Mouse (Mus musculus) thymus, postnatal 25 days (tissue): ENCODE measurements around the gene H60c.
"Not testable (repeated sequence)": the region's sequence is repeated elsewhere in the genome, so short reads cannot be mapped to it uniquely, and the experiment has no call there.

ENCODE experiments used
- DNase-seq: peaks from one replicate; pipeline ENCODE4 v3.0.0; 2022

The H60c gene

DNA sequence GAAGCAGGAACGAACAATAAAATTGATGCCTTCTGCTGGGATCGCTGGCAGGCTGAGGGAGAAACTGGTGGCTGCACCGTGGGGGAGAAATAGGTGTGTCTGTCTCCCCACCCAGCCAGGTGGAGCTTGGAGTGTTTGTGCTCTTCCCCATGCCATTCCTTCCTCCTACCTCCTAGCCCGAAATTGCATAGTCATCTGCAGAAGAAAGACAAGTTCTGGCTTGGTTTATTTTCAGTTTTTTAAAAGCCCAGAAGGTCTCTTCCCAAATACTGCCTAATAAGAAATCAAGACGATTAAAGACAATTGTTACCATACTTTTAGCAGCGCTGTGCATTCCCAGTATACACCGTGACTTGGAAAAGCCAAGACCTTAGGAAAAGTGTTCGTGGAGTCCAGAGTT is at the start of gene H60c:
TSS of gene H60c (minus strand) at position 101 of the 400 bp plus-strand sequence.
- no peak for DNase-seq

DNA sequence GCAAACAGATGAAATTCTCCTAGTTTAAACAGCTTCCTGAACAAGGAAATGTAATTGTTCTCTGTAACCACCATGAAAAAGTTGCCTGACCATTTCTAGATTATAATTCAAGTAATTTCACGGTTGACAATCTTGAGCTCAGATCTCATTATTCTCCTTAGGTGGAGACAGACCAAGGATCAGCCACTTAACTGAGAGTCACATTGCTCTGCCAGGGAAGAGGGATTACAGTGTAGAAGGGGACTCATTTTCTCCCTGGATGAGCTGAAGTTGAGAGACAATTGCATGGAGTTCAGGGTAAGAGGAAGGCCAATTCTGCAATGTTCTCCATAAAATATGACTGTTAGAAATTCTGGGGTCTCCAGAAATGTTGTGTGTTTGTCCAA is 41.2 kb upstream of the H60c start:
- no peak for DNase-seq

DNA sequence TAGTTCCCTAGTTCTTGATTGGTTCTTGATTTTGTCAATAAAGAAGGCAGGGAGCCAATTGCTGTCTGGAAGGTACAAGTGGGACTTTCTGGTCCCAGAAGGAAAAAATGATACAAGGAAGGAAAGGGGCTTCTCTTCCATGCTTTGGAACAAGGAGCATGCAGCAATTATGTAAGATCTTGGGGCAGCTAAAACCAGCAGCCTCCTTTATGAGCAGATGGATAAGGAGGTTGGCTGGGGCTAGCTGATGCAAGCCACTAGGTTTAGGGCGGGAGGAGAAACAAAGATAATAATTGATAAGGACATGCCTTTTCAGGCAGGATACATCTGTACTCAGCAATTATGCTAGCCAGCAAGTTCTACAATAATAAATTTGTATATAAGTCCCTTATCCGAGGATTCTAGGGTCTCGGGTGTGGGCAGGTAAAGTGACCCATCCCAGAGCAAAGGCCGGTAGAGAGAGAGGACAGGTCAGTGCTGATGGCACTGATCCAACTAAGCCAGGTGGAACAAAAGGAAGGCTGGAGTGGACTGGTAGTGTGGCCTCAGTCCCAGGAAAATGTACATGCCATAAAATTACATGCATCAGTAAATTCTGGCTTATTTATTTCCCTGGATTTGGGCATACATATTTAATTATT is 40.7 kb upstream of the H60c start:
- DNase-seq, result no peak

DNA sequence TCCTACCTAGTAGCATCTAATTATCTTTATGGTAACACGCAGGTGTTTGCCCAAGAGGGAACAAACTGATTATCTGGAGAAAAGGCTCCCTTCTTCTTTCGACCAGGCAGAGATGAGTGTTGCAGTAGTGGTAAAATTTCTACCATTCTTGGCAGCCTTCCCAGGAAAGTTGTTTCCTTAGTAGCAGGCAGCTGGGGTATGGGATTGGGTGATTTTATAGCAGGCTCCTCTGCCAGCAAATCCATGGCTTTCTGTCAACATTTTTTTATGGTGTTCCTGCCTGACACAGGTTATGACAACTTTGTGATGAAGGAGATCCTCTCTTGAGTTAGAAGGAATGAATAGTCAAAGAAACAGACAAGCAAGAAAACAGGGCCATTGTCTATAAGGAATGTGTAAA is 40.2 kb upstream of the H60c start:
- DNase-seq, result no peak

DNA sequence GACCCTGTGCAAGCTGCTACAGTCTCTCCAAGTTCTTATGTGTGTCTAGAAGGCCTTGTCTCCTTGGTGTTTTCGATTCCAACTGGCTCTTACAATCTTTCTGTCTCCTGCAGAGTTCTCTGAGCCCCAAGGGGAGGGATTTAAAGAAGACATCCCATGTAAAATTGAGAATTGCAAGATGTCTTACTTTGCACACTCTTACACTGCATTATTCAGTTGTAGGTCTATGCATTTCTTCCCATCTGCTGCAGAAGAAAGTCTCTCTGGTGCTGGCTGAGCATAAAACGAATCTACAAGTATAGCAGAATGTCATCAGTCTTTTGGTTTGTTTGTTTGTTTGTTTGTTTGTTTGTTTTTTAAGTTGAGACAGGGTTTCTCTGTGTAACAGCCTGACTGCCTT is 26.4 kb upstream of the H60c start:
- no peak for DNase-seq

DNA sequence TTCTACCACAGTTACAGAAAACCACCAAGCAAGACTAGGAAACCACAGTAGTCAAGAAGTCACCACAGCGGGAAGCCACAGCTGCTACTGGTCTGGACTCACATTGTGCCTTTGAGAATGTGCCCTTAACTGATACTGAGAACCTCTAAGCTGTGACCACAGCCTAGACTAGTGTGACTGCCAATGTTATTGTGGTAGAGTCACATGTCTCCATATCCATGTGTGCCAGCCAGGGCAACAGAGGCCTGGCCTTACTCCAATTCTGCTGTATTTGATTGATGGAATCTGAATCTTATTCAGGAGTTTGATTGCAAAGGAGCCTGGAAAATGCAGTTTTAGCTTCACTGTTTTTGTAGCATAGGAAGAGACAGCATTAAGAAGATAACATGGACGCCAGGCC is 13.5 kb upstream of the H60c start:
- DNase-seq, result no peak

DNA sequence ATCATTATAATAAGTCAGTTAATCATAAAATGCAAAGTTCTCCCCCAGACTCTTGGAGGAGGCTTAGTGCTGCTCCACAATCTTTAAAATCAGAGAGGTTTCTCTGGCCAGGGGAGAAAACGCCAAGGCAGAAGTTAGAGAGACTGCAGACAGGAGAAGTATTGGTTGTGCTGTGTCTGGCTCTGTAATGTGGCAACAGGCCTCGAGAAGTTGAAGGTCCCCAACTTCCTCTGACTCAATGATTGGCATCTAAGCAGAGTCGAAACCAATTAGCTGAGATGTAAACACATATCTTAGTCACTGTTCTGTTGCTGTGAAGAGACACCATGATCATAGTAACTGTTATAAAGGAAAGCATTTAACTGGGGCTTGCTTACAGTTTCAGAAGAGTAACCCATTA is 6.5 kb upstream of the H60c start:
- no peak for DNase-seq

DNA sequence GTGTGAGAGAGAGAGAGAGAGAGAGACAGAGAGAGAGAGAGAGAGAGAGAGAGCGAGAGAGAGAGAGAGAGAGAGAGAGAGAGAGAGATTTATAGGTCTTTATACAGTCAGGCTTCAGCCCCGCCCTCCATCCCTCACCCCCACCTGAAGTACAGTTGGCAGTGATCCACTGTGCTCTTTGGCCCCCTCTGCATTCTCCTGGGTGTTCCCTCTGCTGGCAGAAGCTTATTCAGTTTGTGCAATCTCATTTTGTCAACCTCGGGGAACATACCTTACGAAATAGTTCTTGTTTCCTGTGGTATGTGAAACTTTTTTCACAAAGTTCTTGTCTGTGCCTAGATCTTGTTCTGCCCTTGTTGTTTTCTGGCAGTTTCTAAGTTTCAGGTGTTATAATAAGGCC is 3.5 kb upstream of the H60c start:
- no peak for DNase-seq

DNA sequence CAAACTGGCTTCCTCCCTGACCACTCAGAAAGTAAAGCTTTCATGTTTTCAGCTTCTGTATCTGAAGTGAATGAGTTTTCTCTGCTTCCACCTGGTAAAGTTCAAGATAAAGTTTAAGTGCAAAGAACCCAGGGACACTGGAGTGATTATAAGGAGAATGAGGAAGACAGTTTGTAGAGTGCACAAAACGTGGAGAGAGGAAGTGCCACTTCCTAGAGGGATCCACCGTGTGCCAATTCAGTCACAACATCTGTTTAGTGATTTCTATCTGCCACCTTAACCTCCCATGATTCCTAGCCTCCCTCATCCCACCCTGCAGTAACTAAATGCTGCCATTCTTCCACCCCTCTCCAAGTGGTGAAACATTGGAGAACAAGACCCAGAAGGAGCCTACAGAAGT is 842 bp downstream of the H60c start:
- no peak for DNase-seq

DNA sequence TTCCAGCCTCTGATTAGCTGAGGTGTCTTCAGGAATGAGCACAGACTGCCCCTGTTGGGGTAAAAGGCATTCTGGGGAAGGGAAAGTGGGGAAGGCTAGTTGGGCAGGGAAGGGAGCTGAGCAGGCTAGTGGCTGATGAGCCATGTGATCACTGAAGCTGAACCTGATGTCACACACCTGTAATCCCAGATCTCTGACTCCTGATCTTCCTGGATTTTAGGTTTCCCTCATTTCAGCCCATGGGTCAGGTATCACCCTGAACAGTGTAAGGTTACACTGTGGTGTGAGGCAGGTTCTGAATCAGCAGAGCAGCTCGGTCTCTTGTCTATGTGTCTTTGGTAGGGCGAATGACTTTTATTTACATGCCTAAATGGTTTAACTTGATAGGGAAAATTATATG is 4.8 kb downstream of the H60c start:
- no peak for DNase-seq

DNA sequence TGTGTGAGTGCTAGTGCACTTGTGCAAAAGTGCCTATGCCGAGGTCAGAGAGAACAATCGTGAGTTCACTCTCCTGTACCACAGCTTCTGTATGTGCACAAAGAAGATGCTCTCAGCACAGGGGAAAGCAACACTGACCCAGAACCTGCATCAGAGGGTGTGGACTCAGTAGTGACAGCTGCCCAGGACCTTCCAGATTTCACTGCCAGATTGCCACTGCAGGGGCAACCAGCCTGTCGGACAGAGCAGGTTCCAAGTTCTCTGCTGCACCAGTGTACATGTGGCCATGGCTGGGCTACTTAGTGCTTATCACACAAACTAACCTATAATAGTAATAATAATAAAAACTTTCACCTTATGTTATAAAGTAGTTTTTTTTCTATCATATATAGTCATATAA is 10.2 kb downstream of the H60c start:
- no peak for DNase-seq

DNA sequence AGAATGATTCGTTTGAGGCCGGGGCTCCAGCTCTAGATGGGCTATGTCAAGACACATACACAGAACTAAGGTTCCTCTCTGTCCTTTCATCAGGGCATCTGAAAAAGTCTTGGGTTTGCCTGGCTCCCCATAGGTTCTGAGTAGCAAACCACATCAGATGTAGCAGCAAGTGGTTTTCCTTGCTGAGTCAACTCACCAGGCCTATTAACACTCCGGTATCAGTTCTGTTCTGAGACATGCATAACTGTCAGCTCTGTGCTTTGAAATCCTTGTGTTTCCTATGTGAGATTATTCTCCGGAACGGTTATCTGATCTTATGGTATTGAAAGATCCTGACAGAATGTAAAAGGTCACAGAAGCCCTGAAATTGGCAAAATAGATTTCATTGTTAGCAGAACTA is 29.1 kb downstream of the H60c start:
- DNase-seq, result not testable (repeated sequence)

DNA sequence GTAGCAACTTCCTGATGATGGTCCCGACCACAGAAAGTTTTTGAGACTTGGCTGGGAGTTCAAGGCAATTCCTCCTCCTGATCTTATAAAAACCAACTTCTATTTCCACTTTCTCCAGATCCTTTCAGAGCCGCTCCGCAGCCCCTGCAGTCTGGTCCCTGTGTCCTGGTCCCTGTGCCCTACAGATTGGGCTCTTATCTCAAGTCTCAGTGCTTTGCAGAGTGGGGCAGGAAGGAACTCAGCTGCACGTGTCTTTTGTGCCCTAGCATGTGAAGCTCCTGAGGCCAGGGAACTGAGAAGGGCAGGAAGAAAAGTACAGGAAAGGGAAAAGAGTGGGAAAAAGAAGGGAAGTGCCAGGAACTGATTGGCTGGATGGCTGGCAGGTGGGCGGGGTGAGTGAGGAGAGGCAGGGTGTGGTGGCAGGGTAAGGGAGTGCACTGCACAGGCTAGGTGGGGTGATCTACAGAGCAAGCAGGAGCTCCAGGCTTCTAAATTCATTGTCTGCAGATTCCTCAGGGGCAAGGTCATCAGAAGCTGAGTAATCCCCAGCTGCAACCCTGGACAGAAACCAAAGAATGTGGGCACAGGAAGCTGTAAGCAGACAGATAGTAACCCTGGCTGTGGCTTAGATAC is 30.8 kb downstream of the H60c start:
- peak; percentile 27 for DNase-seq

DNA sequence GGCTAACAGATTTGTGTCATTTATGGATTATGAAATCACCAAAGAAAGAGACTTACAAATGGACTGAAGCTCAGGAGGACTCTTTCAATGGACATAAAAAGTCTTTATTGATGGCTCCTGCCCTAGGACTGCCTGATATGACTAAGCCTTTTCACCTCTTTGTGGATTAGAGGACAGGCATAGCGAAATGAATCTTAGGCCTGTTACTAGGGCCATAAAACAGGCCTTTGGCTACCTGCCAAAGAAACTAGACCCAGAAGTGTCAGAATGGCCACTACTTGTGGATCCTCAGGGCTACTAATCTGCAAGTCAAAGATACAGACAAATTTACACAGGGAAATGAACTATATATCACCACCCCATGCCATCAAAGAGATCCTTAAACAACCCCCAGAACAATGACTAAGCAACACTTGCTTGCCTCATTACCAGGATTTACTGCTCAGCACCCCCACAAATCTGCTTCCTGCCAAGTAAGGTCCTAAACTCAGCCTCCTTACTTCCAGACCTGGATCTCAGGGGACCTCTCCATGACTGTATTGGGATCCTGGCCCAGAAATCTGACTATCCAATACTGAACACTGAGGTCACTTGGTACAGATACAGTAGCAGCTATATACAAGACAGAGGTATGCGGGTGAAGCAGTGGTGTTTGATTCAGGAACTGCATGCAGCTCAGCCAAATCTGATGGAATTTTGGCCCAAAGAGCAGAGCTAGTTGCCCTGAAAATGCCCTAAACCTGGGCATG is 39.0 kb downstream of the H60c start:
- DNase-seq, result no peak
